Mouse (Mus musculus) mature B cell (primary cell): ENCODE results near the gene Hdac5.

Source experiments
- in situ Hi-C: fragments of 300-500 bp; cut with MboI; formaldehyde crosslinking; loops from 2 replicates; pipeline ENCODE4 v1.14.3; 2019

Gene Hdac5

GRCm38 (mm10) chr11:102230006-102230741 lies at the start of gene Hdac5:
TSS of gene Hdac5 (minus strand) at chr11:102230166.
- in situ Hi-C loops, result no loop called here

GRCm38 (mm10) chr11:102279595-102279994 lies 49.6 kb upstream of the Hdac5 start:
- in situ Hi-C loops, result loop anchor here (25.0 kb wide), 1 partner anchor 842 kb away; the partner anchor contains the start of genes Ifi35, Ptges3l, Rpl27 and Rundc1

DNA sequence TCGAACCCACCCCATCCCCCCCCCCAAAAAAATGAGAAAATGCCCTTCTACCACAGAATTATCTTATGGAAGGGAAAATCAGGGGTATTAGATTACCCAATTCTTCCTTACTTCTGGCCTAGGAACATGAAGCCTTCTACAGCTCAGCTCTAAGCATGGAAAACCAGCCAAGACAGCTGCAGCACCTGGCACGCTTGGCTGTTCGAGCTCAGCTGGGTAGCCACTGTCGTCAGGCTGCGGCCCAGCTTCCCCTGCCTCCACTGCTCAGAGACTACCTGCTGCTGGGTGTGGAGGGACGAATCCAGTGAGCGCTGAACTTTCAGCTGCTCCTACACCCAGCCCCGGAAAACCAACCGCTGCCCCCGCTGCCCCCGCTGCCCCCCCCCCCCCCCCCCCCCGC lies 47.8 kb upstream of the Hdac5 start:
- in situ Hi-C loops, result loop anchor here (25.0 kb wide), 1 partner anchor 840 kb away; the partner anchor contains the start of genes Ifi35, Ptges3l, Rpl27 and Rundc1

- in situ Hi-C loops, result loop anchor here (25.0 kb wide), 1 partner anchor 839 kb away; the partner anchor contains the start of genes Ifi35, Ptges3l, Rpl27 and Rundc1
Observed at GRCm38 (mm10) chr11:102276411-102276915, 46.5 kb upstream of the Hdac5 start.

GRCm38 (mm10) chr11:102268520-102269244 lies 38.7 kb upstream of the Hdac5 start, which contains the start of gene Asb16:
TSS of gene Asb16 (plus strand) at chr11:102268743.
- in situ Hi-C loops, result no loop called here

DNA sequence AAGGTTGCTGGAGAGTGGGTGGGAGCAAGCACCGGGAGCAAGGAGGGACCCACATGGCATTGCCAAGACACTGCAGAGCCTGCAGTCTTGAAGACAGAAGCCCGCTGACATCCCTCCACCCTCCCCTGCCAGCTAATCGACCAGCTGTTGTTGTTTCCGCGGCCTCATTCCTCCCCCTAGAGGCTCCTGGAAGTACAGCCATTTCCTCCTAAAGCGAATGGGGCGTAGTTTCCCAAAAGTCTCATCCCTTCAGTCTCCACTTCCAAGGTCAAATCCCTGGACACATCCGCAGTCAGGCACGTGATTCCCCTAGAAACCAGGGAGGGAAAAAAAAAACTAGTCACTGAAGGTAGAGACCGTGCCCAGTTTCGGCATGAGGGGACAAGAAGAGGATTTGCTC lies 37.5 kb upstream of the Hdac5 start:
- in situ Hi-C loops, result no loop called here

DNA sequence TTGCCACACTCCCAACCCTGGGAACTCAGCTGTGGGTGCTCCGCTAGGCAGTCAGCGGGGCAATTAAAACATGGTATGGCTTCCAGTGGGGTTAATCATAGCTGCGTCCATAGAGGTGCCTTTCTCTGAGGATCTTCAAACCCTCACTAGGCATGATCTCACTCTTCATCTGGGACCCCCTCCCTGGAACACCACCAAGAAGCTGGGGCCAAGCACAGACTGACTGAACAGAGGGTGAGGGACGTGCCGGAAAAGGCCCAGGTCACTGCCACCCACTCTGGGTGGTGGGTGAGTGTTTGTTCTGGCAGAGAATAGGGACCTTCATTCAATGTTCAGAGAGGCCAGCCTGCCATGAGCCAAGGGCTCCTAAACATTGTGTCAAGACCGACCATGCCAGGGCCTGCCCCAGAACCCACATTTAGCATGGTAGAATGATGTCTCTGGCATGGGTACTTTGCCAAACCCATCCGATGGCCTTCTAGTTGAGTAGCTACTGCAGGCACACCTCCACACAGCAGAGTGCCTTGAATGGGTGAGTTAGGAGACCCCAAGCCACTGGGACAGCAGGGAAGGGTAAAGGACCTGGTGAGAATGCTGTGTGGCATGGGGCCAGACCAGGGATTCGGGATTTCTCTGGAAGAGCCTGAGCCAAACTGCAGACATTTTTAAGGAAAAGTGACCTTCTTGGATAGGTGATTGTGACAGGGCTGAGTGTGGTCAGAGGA lies 36.8 kb upstream of the Hdac5 start:
- in situ Hi-C loops, result no loop called here

GRCm38 (mm10) chr11:102265816-102266215 lies 35.9 kb upstream of the Hdac5 start:
- in situ Hi-C loops, result no loop called here

DNA sequence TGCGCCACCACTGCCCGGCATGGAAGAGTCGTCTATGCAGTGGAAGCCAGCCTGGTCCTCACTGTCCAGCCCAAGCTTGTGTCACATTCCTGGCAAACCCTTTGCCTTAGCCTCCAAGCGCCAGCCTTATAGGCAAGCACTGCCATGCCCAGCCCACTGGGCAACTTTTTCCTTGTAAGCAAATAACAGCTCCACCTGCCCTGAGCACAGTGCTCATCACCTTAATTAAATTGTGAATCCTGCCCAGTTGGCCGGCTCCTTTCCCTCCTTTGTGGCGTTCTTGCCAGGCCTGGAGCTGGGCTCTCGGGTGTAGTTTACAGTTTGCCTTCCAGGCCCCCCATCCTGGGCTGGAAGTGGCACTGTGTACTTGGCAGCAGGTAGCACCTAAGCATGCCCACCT lies 33.2 kb upstream of the Hdac5 start:
- in situ Hi-C loops, result no loop called here

DNA sequence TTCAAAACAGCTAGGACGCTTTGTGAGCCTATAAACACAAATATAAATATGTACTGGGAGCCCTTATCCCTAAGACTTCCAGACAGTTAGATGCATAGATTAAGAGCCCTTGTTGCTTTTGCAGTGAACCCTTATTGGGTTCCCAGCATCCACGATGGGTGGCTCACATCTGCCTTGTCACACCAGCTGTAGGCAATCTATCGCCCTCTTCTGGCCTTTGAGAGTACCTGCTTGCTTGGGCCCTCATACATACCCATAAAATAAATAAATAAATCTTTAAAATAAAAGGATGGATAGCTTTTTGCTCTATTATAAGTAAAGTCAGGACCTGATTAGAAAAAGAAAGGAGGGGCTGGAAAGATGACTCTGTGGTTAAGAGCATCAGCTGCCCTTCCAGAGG lies 28.6 kb upstream of the Hdac5 start:
- in situ Hi-C loops, result no loop called here

DNA sequence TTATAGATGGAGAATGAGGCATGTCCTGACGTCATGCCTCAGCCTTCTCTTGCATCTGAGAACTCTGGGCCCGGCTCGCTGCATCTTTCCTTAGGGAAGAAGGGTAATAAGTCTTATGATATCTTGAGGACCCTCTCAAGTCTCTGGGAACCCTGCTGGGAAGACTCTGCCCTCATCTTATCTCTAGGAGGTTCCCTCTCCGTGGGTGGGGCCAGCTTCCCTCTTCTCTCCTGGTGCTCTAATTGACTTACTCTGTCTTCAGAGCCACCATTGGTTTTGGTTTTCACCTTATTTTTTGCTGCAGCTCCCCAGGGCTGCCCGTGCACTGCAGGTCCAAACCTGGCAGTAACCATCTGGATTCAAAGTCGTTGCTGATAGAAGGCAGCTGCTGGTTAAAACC lies 28.1 kb upstream of the Hdac5 start:
- in situ Hi-C loops, result no loop called here

DNA sequence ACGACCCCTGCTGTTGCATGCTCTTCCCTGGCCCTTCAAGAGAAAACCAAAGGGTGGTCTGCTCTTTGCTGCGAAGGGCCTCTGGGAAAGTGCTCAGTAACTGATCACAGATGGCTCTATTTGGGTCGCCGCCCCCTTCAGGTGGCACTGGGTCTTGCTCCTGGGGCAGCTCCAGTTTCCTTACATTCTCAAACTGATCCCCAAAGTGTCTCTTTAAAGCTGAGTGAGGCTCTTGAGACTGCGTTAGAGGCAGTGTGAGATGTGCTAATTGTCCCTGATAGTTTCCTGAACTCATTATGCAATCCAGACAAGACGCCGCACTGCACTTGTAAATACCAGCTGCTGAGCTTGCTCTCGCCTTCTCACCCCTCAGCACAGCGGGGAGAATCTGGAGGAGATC lies 27.5 kb upstream of the Hdac5 start:
- in situ Hi-C loops, result no loop called here

DNA sequence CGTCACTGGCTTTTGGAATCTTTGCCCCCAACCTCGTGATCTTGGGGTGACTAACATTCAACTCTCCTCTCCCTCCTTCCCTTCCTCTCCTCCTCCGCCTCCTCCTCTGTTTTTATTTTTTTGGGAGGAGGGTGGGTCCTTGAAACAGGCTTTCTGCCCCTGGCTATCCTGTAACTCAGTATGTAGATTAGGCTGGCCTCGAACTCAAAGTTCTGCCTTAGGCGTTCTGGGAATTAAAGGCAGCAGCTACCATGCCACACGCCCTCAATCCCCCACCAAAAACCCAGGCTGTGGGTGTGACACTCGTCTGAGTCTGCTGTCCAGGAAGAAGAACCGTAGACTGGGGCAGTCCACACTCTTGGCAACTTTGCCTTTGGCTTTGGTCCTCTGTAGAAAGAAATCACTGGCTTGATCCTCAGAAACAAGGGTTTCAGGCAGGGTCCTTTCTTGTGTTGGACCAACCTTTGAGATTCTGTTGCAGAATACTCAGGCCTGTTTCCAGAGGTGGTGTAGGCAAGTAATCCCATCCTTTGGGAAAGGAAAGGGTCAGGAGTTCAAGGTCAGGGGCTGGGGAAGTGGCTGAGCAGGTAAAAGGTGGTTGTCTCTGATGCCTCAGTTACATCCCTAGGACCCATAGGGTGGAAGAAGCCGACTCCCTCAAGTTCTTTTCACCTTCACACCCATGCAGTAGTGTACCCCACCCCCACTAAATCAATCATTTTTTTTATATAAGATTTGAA lies 19.6 kb upstream of the Hdac5 start:
- in situ Hi-C loops, result no loop called here

DNA sequence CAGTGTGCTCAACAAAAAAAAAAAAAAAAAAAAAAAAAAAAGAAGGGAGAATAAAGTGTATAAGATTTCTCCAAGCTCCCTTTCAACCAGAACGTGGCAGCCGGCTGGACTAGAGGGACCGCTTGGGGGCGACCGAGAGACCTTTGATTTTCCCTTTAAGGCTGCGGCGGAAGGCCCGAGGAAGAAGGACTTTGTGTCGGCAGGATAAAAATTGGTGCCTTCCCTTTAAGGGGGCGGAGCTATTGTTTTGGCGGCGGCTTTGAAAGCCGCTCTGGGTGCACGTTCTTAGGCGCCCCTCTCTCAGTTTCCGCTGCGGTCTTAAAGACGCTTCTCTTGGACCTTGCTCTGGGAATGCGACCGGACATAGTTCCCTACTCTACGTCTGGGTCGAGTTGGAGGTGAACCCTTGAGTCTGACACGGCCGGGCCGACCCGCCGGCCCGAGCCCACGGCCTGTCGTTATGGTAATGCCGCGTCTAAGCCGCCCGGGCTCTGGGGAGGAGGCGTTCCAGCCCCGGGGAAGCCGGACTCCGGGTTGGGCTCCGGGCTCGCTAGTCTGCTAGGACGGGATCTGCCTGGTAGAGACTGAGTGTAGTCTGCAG lies 18.8 kb upstream of the Hdac5 start, which contains the start of gene BC030867:
Gene BC030867, plus strand, starts transcription at position 253 of the 601 bp plus-strand sequence.
- in situ Hi-C loops, result no loop called here

DNA sequence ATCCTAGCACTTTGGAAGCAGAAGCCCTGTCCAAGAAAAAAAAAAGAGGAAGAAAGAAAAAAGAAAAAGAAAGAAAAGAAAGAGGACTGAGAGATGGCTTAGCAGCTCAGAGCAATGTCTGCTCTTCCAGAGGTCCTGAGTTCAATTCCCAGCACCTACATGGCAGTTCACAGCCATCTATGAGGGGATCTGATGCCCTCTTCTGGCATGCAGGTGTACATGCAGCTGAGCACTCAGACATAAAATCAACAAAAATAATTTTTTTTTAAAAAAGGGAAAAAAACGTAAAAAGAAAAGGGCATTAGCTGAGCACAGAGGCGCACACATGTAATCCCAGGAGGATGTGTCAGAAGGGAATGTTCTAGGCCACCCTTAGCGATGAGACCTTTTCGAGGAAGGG lies 16.9 kb upstream of the Hdac5 start:
- in situ Hi-C loops, result no loop called here

DNA sequence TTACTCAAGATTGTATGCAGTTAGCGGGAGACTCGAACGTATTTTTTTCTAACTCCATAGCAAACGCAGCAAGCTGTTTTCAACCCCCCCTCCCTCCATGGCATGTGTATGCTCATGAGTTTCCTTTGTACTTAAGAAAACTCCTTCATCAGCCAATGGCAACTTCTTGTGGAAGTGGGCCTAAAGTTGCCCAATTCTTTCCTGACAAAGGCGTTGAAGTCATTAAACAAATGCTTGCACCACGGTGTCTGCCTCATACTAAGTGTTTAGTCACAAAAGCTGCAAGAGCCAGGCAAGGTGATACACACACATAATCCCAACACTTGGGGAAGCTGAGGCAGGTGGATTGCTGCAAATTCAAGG lies 16.3 kb upstream of the Hdac5 start:
- in situ Hi-C loops, result no loop called here

DNA sequence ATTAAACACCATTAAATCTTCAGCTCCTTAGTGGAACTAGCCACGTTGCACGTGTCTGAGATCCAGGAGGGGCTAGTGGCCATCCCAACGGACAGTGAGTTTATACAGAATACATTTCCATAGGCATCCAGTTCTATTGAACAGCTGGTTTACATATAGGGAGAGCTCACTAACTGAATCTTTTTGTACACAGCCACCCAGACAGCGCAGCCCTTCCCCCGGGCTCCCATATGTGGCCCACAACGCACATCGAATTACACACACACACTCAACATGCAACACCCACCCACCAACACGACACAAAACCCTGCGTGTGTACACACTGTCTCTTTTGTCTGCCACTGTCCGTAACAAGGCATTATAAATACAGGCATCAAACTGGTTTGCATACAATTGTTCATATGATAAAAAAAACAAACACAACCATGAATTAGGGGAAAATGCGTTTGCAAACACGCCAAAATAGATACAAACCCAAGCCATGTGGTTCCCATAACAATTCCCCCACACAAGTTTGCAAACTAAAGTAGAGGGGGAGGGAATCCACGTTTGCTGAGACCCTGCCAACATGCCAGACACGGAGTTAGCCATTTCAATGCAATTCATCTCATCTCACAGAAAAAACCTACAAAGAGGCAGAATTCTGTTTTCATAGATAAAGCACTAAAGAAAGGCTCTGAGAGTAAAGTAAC lies 15.8 kb upstream of the Hdac5 start:
- in situ Hi-C loops, result no loop called here

DNA sequence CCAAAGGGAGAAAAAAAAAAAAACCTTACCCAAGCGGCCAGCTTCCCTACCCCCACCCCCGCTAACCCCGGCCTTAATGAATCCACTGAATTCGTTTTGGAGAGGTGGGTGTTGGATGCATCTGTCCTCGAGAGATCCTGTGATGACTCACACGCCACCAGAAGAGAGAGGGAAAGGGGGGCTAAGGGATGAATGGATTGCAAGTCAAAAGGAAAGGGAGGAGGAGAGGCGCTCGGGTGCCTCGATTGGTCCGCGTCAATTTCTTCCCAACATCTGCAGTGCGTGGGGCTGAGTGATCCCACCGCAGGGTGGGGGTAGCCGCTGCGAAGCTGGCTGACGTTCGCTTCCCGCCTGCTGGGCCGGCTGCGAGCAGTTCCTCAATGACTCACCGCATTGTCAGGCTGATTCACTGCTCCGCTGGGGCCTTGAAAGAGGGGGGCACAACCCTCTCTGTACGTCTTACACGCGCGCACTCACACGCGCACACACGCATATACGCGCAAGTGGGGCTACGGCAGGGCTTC lies 15.0 kb upstream of the Hdac5 start:
- in situ Hi-C loops, result no loop called here

DNA sequence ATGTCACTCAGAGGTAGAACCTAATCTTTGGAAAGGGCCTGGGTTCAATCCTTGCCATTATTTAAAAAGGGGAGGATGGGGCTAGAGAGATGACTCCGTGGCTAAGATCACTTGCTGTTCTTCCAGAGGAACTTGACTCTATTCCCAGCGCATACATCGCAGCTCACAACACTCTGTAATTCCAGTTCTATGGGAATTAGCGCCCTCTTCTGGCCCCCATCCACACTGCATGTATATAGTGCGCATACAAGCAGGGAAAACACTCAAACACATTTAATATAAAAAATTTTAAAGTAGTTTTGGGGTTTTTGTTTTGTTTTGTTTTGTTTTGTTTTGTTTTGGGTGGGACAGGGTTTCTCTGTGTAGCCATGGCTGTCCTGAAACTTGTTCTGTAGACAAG lies 11.9 kb upstream of the Hdac5 start:
- in situ Hi-C loops, result no loop called here

DNA sequence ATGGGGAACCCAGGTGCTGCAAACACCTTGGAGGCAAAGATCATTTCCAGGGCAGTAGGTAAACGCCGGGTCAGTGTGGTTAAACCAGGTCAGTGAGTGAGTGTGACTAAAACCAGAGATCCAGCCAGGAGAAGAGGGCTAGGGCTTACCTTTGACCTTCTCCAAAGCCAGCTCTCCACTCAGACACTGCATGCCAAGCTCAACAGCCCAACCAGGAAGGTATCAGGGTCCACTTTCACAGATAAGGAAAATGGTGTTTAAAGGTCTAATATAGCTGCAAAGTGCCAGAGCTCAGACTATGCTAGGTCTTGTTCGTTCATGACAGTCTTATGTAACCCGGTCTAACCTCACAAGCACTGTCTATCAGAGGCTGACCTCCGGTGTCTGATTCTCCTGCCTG lies 11.3 kb upstream of the Hdac5 start:
- in situ Hi-C loops, result no loop called here
